Mouse (Mus musculus): Measurements from ENCODE around the gene Git2.

DNA sequence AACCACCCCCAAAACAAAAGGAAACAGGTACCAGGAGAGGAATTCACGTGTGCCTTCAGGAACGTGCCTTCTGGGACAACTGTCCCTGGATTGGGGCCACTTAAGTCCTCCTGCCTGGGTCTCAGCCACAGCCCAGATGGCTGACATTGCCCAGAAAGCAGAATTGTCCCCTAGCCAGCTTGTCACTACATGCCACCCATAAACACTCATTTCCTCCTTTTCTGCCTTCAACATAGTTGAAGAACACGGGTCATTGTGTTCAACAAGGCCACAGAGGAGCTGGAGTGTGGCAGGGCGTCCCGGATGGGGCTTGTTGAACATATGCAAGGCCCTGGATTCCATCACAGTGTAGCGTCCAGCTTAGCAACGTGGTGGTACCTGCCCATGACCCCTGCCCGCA is 93.6 kb downstream of the Git2 start:
- no peak for TF ChIP-seq CTCF (IDR thresholded peaks at IDR 0.05; ENCODE audit: insufficient read depth, low read depth, low read length)
- no peak for TF ChIP-seq POLR2A (IDR thresholded peaks at IDR 0.05; ENCODE audit: insufficient read depth, low read depth, low read length)

Measured in olfactory bulb, adult 2 months (tissue).